Mouse (Mus musculus) heart, embryonic 14.5 days (tissue): ENCODE results near the gene Gpc5. TPM values are rescaled to one million over a fixed set of nuclear protein-coding genes. Genes with fewer than 3 reads are reported as not detected.
A peak's percentile ranks its signal among the peaks of the same experiment; 100 is the strongest.

ENCODE experiments used
- ATAC-seq: fragments of 200-750 bp; cut with Nextera tagmentation; 2 replicates; pipeline ENCODE4 v1.8.0; 2017; ENCODE audit warnings: low read depth, moderate TSS enrichment; ENCODE audit not compliant: insufficient number of reproducible peaks, insufficient read depth, low FRiP score
- H3K27ac ChIP-seq, 2 experiments: fragments of 200-500 bp in 1 of 2; fragments of 300-500 bp in 1 of 2; sonication (generic) in 1 of 2; replicated peaks in 1 of 2; 2 replicates each; pipeline ENCODE4 v1.5.1; 2012 to 2014; ENCODE audit warnings: low read depth in 2 of 2, low read length in 2 of 2, control low read depth in 1 of 2, mild to moderate bottlenecking in 1 of 2, mixed read lengths in 1 of 2; ENCODE audit not compliant: control insufficient read depth in 1 of 2, insufficient read depth in 1 of 2
- H3K27me3 ChIP-seq: fragments of 300-500 bp; sonication (generic); 2 replicates; pipeline ENCODE4 v1.6.1; 2014; ENCODE audit warnings: mild to moderate bottlenecking, low read length, control low read depth; ENCODE audit not compliant: control insufficient read depth, insufficient read depth
- H3K36me3 ChIP-seq: fragments of 300-500 bp; sonication (generic); 2 replicates; pipeline ENCODE4 v1.6.1; 2014; ENCODE audit warnings: mild to moderate bottlenecking, control low read depth, low read length, mixed read lengths; ENCODE audit not compliant: control insufficient read depth, insufficient read depth
- H3K4me1 ChIP-seq, 2 experiments: fragments of 200-500 bp in 1 of 2; fragments of 300-500 bp in 1 of 2; sonication (generic) in 1 of 2; 2 replicates each; pipeline ENCODE4 v1.6.1; 2012 to 2014; ENCODE audit warnings: low read length in 2 of 2, control low read depth in 1 of 2, mixed read lengths in 1 of 2; ENCODE audit not compliant: control insufficient read depth in 2 of 2, insufficient read depth in 2 of 2
- H3K4me2 ChIP-seq: fragments of 300-500 bp; sonication (generic); 2 replicates; pipeline ENCODE4 v1.6.1; 2014; ENCODE audit warnings: mild to moderate bottlenecking, low read length
- H3K4me3 ChIP-seq, 2 experiments: fragments of 200-500 bp in 1 of 2; fragments of 300-500 bp in 1 of 2; sonication (generic) in 1 of 2; 2 replicates each; pipeline ENCODE4 v1.5.1; 2012 to 2014; ENCODE audit warnings: low read length in 2 of 2, mild to moderate bottlenecking in 2 of 2, control low read depth in 1 of 2, low read depth in 1 of 2, moderate library complexity in 1 of 2; ENCODE audit not compliant: control insufficient read depth in 1 of 2, insufficient read depth in 1 of 2
- H3K9ac ChIP-seq: fragments of 300-500 bp; sonication (generic); 2 replicates; pipeline ENCODE4 v1.6.1; 2014; ENCODE audit warnings: mild to moderate bottlenecking, low read length
- H3K9me3 ChIP-seq: fragments of 300-500 bp; sonication (generic); 2 replicates; pipeline ENCODE4 v1.6.1; 2016; ENCODE audit warnings: low read length, control low read depth; ENCODE audit not compliant: control insufficient read depth
- WGBS: fragments of 180-500 bp; shearing (Covaris S2); extraction: QIAGEN DNeasy Blood & Tissue Kit; methylation state at CpG from one replicate; pipeline ENCODE4 v1.1.7; 2014; 5-methylcytosine and 5-hydroxymethylcytosine counted together
- polyA plus RNA-seq: library from polyadenylated mRNA; unstranded; fragments of >200 nt; fragmentation: Nextera tagmentation; extraction: Ambion mirVana; gene quantifications from 2 replicates; pipeline ENCODE4 v1.2.1, GENCODE M21; 2014

Gene Gpc5
- polyA plus RNA-seq, 1 experiment from 2014 or later, result 0.32 TPM

DNA sequence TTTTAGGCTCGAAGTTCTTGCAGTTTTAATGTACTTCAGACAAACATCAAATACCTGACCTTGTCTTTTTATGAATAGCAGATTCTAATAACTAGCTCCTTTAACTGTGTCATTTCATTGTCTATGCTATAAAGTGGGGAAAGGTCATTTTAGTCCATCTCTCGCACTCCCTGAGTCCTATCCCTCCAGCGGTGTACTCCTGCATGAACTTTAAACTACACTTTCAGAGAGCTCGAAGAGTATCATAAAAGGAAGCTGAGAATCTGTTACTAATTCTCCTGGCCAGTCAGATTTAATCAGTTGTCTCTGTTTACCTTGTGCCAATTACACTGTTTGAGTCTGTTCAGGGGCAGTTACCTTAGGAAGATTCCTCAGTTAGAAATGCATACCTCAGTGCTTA, 144.4 kb downstream of the Gpc5 start:
- Histone ChIP-seq H3K4me2 (no peak overlapping the region), H3K4me1 (no peaks in the 10 kb centered on the region), H3K9me3 (no peaks in the 10 kb centered on the region), H3K4me3 (no peak overlapping the region), H3K27ac (no peak overlapping the region), H3K36me3 (no peaks in the 10 kb centered on the region), H3K9ac (no peak overlapping the region), H3K27me3 (no peaks in the 10 kb centered on the region)
- WGBS, result 64% methylated on average over 4 of the region's 4 CpGs
- ATAC-seq, result no peak

DNA sequence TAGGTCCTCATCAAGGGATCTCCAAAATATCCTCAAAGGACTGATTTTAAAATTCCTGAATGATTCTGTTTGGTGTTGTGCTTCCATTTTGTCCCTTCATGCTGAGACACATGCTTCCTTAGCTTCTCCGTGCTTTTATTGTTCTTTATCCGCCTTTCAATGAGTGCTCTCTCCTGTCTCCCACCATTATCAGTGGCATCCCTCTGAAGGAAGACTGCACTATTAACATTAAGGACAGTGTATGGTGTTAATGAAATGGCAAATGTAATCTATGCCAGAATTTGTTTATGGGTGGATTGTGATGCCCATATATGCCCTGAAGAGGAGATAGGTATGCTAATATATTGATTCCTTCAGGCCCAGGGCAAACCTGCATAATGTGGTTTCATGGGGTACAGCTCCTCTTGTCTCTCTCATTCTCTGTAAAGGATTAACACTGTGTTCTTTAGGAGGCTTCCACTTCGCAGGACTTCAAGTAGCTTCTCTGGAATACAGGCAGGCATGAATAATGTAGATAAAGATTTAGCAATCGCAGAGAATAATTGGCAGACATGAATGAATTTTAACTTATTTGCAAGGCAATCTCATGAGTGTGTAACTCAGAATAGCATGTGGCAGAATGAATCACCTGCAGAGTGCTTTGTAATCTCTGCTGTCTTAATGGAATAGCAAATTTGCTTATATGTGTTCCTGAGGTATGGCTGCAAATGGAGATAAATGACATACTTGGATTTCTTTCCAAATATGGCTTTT, 148.8 kb downstream of the Gpc5 start:
- ATAC-seq, result no peak
- WGBS, result 68% methylated on average over 4 of the region's 4 CpGs
- H3K27me3 ChIP-seq, result no peaks in the 10 kb centered on the region

DNA sequence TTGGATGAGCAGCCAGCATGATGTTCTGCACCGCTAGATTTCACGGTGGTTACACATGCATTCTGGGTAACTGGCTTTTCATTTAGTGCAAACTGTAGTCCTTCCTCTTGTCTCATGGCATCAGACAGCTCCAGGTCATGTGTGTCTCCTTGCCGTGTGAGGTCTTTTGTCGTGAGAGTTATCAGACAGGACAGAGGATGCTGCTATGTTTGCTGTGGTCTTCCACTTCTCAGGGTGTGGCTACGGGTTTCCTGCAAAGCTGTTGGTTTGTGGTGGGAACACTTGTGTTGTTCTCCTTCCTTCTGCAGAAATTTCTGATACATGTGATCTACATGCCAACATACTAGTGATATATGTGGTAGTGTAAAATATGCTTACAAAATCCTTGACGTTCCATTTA, 158.5 kb downstream of the Gpc5 start:
- 86% methylated on average over 6 of the region's 6 CpGs for WGBS
- no peak overlapping the region for H3K4me2 ChIP-seq
- no peaks in the 10 kb centered on the region for H3K4me1 ChIP-seq
- H3K9ac ChIP-seq, result no peak overlapping the region
- ATAC-seq, result no peak
- no peak overlapping the region for H3K27ac ChIP-seq
- no peaks in the 10 kb centered on the region for H3K36me3 ChIP-seq
- no peak overlapping the region for H3K4me3 ChIP-seq
- H3K27me3 ChIP-seq, result no peaks in the 10 kb centered on the region
- no peaks in the 10 kb centered on the region for H3K9me3 ChIP-seq

More for the DNA sequence above, 148.8 kb downstream of the Gpc5 start:
- H3K4me2 ChIP-seq, result no peak overlapping the region
- no peak overlapping the region for H3K4me3 ChIP-seq
- H3K27ac ChIP-seq, result no peak overlapping the region
- no peaks in the 10 kb centered on the region for H3K36me3 ChIP-seq
- no peaks in the 10 kb centered on the region for H3K4me1 ChIP-seq
- no peaks in the 10 kb centered on the region for H3K9me3 ChIP-seq
- no peak overlapping the region for H3K9ac ChIP-seq

DNA sequence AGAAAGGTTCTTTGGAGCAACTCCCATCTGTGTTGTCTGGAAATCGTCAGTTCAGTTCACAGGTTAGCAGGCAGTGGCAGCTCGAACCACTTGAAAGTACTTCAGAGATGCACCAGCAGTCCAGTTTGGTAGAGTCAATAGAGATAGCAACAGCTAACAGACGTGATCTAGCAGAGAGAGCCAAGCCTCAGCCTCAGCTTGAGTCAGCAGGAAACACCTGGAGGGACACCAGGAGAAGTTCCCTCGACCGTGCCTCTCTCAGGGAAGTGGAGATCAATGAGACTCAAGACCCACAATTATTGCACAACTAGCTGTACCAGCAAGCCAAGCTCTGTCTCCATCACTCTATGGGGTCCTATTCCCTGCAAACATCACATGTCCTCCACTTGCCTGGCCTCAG, 159.8 kb downstream of the Gpc5 start:
- Histone ChIP-seq H3K9me3 (no peaks in the 10 kb centered on the region), H3K36me3 (no peaks in the 10 kb centered on the region), H3K9ac (no peak overlapping the region), H3K4me1 (no peaks in the 10 kb centered on the region), H3K27me3 (no peaks in the 10 kb centered on the region), H3K4me2 (no peak overlapping the region), H3K27ac (no peak overlapping the region), H3K4me3 (no peak overlapping the region)
- WGBS, result 26% methylated on average over 5 of the region's 5 CpGs
- peak; percentile 9; the same call in 1 of the 2 replicates for ATAC-seq

DNA sequence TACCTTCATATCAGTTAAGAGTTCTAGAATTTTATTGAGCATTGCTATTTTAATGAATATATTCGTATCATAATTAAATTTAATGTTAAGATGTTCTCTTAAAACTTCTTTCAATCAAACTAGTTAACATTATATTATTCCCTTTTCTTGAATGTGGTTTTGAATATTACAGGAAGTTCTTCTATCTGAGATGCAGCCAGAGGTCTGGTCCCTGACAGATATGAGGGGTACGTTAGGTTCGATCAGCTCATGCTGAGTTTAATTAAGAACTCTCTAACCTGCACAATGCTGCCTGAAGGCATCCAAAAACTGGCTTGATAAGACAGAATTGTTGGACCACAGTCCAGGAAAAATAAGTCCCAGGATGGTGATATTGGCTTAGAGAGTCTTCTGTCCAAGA, 161.1 kb downstream of the Gpc5 start:
- no peaks in the 10 kb centered on the region for H3K4me1 ChIP-seq
- H3K36me3 ChIP-seq, result no peaks in the 10 kb centered on the region
- WGBS, result 87% methylated on average over 3 of the region's 3 CpGs
- no peaks in the 10 kb centered on the region for H3K27me3 ChIP-seq
- H3K4me3 ChIP-seq, result no peak overlapping the region
- H3K9ac ChIP-seq, result no peak overlapping the region
- no peak for ATAC-seq
- no peak overlapping the region for H3K27ac ChIP-seq
- H3K4me2 ChIP-seq, result no peak overlapping the region
- H3K9me3 ChIP-seq, result no peaks in the 10 kb centered on the region

DNA sequence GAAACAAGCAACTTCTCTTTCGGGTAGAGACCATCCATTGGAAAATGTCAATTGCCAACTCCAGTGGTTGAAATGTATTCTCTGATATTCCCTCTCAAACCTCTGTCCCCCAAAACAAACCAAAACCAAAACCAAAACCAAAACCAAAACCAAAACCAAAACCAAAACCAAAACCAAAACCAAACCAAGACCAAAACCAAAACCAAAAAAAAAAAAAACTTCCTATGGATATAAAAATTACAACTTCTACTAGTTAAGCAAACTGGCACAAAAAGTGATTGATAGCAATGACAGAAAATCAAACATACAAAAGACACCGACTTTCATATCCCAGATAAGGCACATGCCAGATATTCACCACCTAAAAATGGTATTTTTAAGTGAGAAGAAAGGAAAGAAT, 161.7 kb downstream of the Gpc5 start:
- H3K9ac ChIP-seq, result no peak overlapping the region
- no peak for ATAC-seq
- no peak overlapping the region for H3K27ac ChIP-seq
- no peaks in the 10 kb centered on the region for H3K36me3 ChIP-seq
- 67% methylated on average over 2 of the region's 2 CpGs for WGBS
- H3K4me3 ChIP-seq, result no peak overlapping the region
- H3K4me2 ChIP-seq, result no peak overlapping the region
- H3K4me1 ChIP-seq, result no peaks in the 10 kb centered on the region
- no peaks in the 10 kb centered on the region for H3K9me3 ChIP-seq
- H3K27me3 ChIP-seq, result no peaks in the 10 kb centered on the region

DNA sequence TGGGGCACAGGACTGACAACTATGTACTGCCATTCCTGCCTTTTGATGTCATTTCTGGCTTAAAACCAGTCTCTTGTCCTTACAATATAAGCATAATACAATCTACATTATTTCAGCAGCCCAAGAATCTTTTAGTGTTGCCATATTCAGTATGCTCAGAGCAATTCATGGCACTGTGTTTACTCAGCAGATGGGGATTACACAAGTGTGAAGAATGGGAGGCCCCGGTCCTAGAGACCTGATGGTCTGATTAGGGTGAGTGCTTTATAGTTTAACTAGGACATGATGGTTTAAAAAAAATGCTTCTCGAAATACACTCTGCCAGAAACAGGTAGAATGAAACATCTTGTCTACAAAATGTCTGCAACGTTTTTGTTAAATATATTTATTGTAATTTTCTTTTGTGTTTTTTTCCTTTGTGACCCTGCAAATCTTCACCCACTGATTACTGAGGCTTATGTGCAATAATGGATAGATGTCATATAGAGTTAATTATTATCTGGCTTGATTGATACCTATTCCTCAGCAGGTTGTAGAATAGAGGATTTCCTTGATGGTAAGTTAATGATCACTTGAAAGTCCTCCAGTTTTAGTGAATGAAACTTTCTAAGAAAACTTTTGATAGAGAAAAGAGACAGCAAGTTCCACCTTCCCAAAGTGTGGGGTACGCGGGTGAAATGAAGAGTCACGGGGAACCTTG, 177.8 kb downstream of the Gpc5 start:
- 83% methylated on average over 6 of the region's 6 CpGs for WGBS
- no peak overlapping the region for H3K4me2 ChIP-seq
- ATAC-seq, result no peak
- H3K36me3 ChIP-seq, result no peaks in the 10 kb centered on the region
- H3K27ac ChIP-seq, result no peak overlapping the region
- no peak overlapping the region for H3K9ac ChIP-seq
- H3K27me3 ChIP-seq, result no peaks in the 10 kb centered on the region
- no peak overlapping the region for H3K4me3 ChIP-seq
- no peaks in the 10 kb centered on the region for H3K4me1 ChIP-seq
- H3K9me3 ChIP-seq, result no peaks in the 10 kb centered on the region
